Mouse (Mus musculus) activated CD4-positive, CD25-positive, alpha-beta regulatory T cell, adult 4 months (primary cell): ENCODE data around the gene Slbp. TPM values are rescaled to one million over a fixed set of nuclear protein-coding genes. Genes with fewer than 3 reads are reported as not detected.
A peak's percentile ranks its signal among the peaks of the same experiment; 100 is the strongest.

Experiments used
- ATAC-seq: one replicate; pipeline ENCODE4 v1.8.0; 2017
- polyA plus RNA-seq, 2 experiments: library from polyadenylated mRNA; unstranded; fragments of 100-300 nt; shearing (Covaris generic); gene quantifications; one replicate each; pipeline ENCODE4 v1.2.1; 2017

The Slbp gene
- polyA plus RNA-seq, 2 experiments from 2014 or later = 182 to 187 TPM

GRCm38 (mm10) chr5:33681044-33681443 is 28.7 kb upstream of the Slbp start:
- ATAC-seq = no peak

GRCm38 (mm10) chr5:33678244-33678643 is 25.9 kb upstream of the Slbp start:
- ATAC-seq = no peak

GRCm38 (mm10) chr5:33675964-33676363 is 23.6 kb upstream of the Slbp start:
- no peak for ATAC-seq

GRCm38 (mm10) chr5:33674439-33674838 is 22.1 kb upstream of the Slbp start:
- no peak for ATAC-seq

- no peak for ATAC-seq
These were observed 19.3 kb upstream of the Slbp start for GRCm38 (mm10) chr5:33671659-33672058.

GRCm38 (mm10) chr5:33668223-33668622 is 15.8 kb upstream of the Slbp start:
- ATAC-seq = no peak

- ATAC-seq = no peak
These were observed 6.3 kb upstream of the Slbp start for GRCm38 (mm10) chr5:33658664-33659050.

- ATAC-seq = peak; percentile 87
These were observed 5.7 kb upstream of the Slbp start, which contains the start of the genes Tacc3 and Tmem129 for GRCm38 (mm10) chr5:33657787-33658663. TSS of gene Tacc3 (plus strand) at chr5:33658128. TSS of gene Tmem129 (minus strand) at chr5:33658416.

GRCm38 (mm10) chr5:33657251-33657786 is 4.9 kb upstream of the Slbp start:
- peak; percentile 44 for ATAC-seq

GRCm38 (mm10) chr5:33656739-33657138 is 4.4 kb upstream of the Slbp start:
- ATAC-seq = no peak

GRCm38 (mm10) chr5:33655251-33655840 is 3.0 kb upstream of the Slbp start:
- ATAC-seq = no peak

- no peak for ATAC-seq
These were observed 2.0 kb upstream of the Slbp start for GRCm38 (mm10) chr5:33654424-33654823.

- ATAC-seq = no peak
These were observed 404 bp upstream of the Slbp start for GRCm38 (mm10) chr5:33652783-33653173.

- ATAC-seq = no peak
These were observed 843 bp downstream of the Slbp start for GRCm38 (mm10) chr5:33651541-33651920.

- no peak for ATAC-seq
These were observed 1.4 kb downstream of the Slbp start for GRCm38 (mm10) chr5:33651017-33651416.

GRCm38 (mm10) chr5:33640652-33641051 is 11.7 kb downstream of the Slbp start:
- peak; percentile 66 for ATAC-seq

- ATAC-seq = no peak
These were observed 13.5 kb downstream of the Slbp start for GRCm38 (mm10) chr5:33638826-33639225.

- ATAC-seq = no peak
These were observed 14.6 kb downstream of the Slbp start for GRCm38 (mm10) chr5:33637606-33638350.

- no peak for ATAC-seq
These were observed 17.0 kb downstream of the Slbp start for GRCm38 (mm10) chr5:33635361-33635760.

- ATAC-seq = no peak
These were observed 19.8 kb downstream of the Slbp start for GRCm38 (mm10) chr5:33632526-33632925.

GRCm38 (mm10) chr5:33630615-33631014 is 21.8 kb downstream of the Slbp start:
- ATAC-seq = no peak

- ATAC-seq = peak; percentile 2
These were observed 22.3 kb downstream of the Slbp start for GRCm38 (mm10) chr5:33630061-33630460.
